Mouse (Mus musculus) WW6 (cell line): ENCODE data around the gene Mrm3.

Source experiments
- DNase-seq: peaks from one replicate; pipeline ENCODE4 v3.0.0-alpha.2; 2013; ENCODE audit warnings: low read depth, low spot score

The Mrm3 gene

GRCm38 (mm10) chr11:76252036-76252435, 8.5 kb downstream of the Mrm3 start:
- DNase-seq: no peak

GRCm38 (mm10) chr11:76253145-76253917, 9.8 kb downstream of the Mrm3 start:
- no peak for DNase-seq

- DNase-seq: no peak
These were observed 10.4 kb downstream of the Mrm3 start for GRCm38 (mm10) chr11:76253918-76254264.

GRCm38 (mm10) chr11:76255431-76256001, 12.0 kb downstream of the Mrm3 start:
- DNase-seq: no peak

GRCm38 (mm10) chr11:76256129-76256528, 12.6 kb downstream of the Mrm3 start:
- DNase-seq: no peak

GRCm38 (mm10) chr11:76257386-76257785, 13.9 kb downstream of the Mrm3 start:
- DNase-seq: no peak

GRCm38 (mm10) chr11:76258511-76258910, 15.0 kb downstream of the Mrm3 start:
- no peak for DNase-seq

- DNase-seq: no peak
These were observed 16.9 kb downstream of the Mrm3 start for GRCm38 (mm10) chr11:76260208-76261050.

- DNase-seq: no peak
These were observed 17.7 kb downstream of the Mrm3 start for GRCm38 (mm10) chr11:76261224-76261623.

- no peak for DNase-seq
These were observed 19.3 kb downstream of the Mrm3 start for GRCm38 (mm10) chr11:76262611-76263351.

GRCm38 (mm10) chr11:76267550-76267949, 24.0 kb downstream of the Mrm3 start:
- no peak for DNase-seq

GRCm38 (mm10) chr11:76268001-76268459, 24.5 kb downstream of the Mrm3 start:
- no peak for DNase-seq

GRCm38 (mm10) chr11:76268521-76269065, 25.1 kb downstream of the Mrm3 start:
- DNase-seq: no peak

- DNase-seq: no peak
These were observed 28.9 kb downstream of the Mrm3 start for GRCm38 (mm10) chr11:76272440-76272839.

- DNase-seq: no peak
These were observed 35.7 kb downstream of the Mrm3 start for GRCm38 (mm10) chr11:76278960-76279852.

GRCm38 (mm10) chr11:76279971-76280370, 36.5 kb downstream of the Mrm3 start:
- DNase-seq: no peak

GRCm38 (mm10) chr11:76283841-76284240, 40.3 kb downstream of the Mrm3 start:
- no peak for DNase-seq

- no peak for DNase-seq
These were observed 42.0 kb downstream of the Mrm3 start for GRCm38 (mm10) chr11:76285431-76286075.

GRCm38 (mm10) chr11:76286534-76287126, 43.1 kb downstream of the Mrm3 start:
- DNase-seq: no peak
